Mouse (Mus musculus) thymus, adult 2 months (tissue): Measurements from ENCODE around the gene Afm. TPM values are rescaled to one million over a fixed set of nuclear protein-coding genes. Genes with fewer than 3 reads are reported as not detected.

Source experiments
- DNase-seq: peaks from one replicate; pipeline ENCODE4 v3.0.0; 2021
- H3K27ac ChIP-seq: fragments of 200-500 bp; 2 replicates; pipeline ENCODE4 v1.5.1; 2012; ENCODE audit warnings: low read length, control low read depth; ENCODE audit not compliant: control insufficient read depth, insufficient read depth
- H3K27me3 ChIP-seq: fragments of 200-500 bp; 2 replicates; pipeline ENCODE4 v1.6.1; 2012; ENCODE audit warnings: mild to moderate bottlenecking, low read length, moderate library complexity, mixed read lengths; ENCODE audit not compliant: control insufficient read depth, insufficient read depth
- H3K36me3 ChIP-seq: fragments of 200-500 bp; 2 replicates; pipeline ENCODE4 v1.6.1; 2012; ENCODE audit warnings: mild to moderate bottlenecking, low read length, moderate library complexity; ENCODE audit not compliant: control insufficient read depth, insufficient read depth
- H3K4me1 ChIP-seq: fragments of 200-500 bp; replicated peaks from 2 replicates; pipeline ENCODE4 v1.6.1; 2012; ENCODE audit warnings: low read length; ENCODE audit not compliant: control insufficient read depth, insufficient read depth
- H3K4me3 ChIP-seq: fragments of 200-500 bp; 2 replicates; pipeline ENCODE4 v1.5.1; 2012; ENCODE audit warnings: mild to moderate bottlenecking, low read length, control low read depth, moderate library complexity; ENCODE audit not compliant: control insufficient read depth, insufficient read depth
- CTCF ChIP-seq: fragments of 200-500 bp; IDR thresholded peaks from 2 replicates; pipeline ENCODE4 v1.5.1; 2012; ENCODE audit warnings: mild to moderate bottlenecking, control low read depth, low read length, moderate library complexity, borderline replicate concordance; ENCODE audit not compliant: control insufficient read depth, poor library complexity, insufficient read depth; ENCODE audit errors: extremely low read depth
- POLR2A ChIP-seq: fragments of 200-500 bp; IDR thresholded peaks from 2 replicates; pipeline ENCODE4 v1.6.1; 2012; ENCODE audit warnings: mild to moderate bottlenecking, low read length, control low read depth, moderate library complexity; ENCODE audit not compliant: control insufficient read depth, poor library complexity, insufficient read depth; ENCODE audit errors: extremely low read depth
- WGBS: fragments of 180-500 bp; shearing (Covaris S2); methylation state at CpG from one replicate; pipeline ENCODE4 v1.1.7; 2018; 5-methylcytosine and 5-hydroxymethylcytosine counted together
- polyA plus RNA-seq: library from polyadenylated mRNA; depleted of rRNA; stranded (reverse); fragments of >200 nt; gene quantifications from 2 replicates; pipeline ENCODE4 v1.2.3, GENCODE M21; 2012; rRNA removed

Afm gene
- polyA plus RNA-seq, result 0.11 TPM in 1 of 2 replicates, not detected in the other

GRCm38 (mm10) chr5:90518356-90519100 lies at the start of gene Afm:
Afm (plus strand) TSS chr5:90518932.
- Histone ChIP-seq H3K36me3 (no peaks in the 10 kb centered on the region), H3K4me3 (no peak within 1 kb of the TSS), H3K4me1 (no peaks in the 10 kb centered on the region), H3K27me3 (no peaks in the 10 kb centered on the region), H3K27ac (no peak within 1 kb of the TSS)
- no peak for TF ChIP-seq CTCF
- no peak for TF ChIP-seq POLR2A
- no peak for DNase-seq
- 93% methylated on average over 6 of the region's 6 CpGs for WGBS

- H3K36me3 ChIP-seq, result no peaks in the 10 kb centered on the region
- no peak for TF ChIP-seq CTCF
- no peak for TF ChIP-seq POLR2A
- WGBS, result 97% methylated on average over 3 of the region's 3 CpGs
- DNase-seq, result no peak
- no peak overlapping the region for H3K4me3 ChIP-seq
- no peak overlapping the region for H3K27ac ChIP-seq
- no peaks in the 10 kb centered on the region for H3K4me1 ChIP-seq
- no peaks in the 10 kb centered on the region for H3K27me3 ChIP-seq
Measured at GRCm38 (mm10) chr5:90470836-90471235, 47.9 kb upstream of the Afm start.

GRCm38 (mm10) chr5:90473902-90474301 lies 44.8 kb upstream of the Afm start:
- no peak for TF ChIP-seq CTCF
- Histone ChIP-seq H3K4me3 (no peak overlapping the region), H3K4me1 (no peaks in the 10 kb centered on the region), H3K36me3 (no peaks in the 10 kb centered on the region), H3K27me3 (no peaks in the 10 kb centered on the region), H3K27ac (no peak overlapping the region)
- WGBS, result 91% methylated on average over 4 of the region's 4 CpGs
- no peak for DNase-seq

GRCm38 (mm10) chr5:90474369-90474768 lies 44.4 kb upstream of the Afm start:
- no peak overlapping the region for H3K27ac ChIP-seq
- H3K4me3 ChIP-seq, result no peak overlapping the region
- DNase-seq, result no peak
- H3K4me1 ChIP-seq, result no peaks in the 10 kb centered on the region
- H3K36me3 ChIP-seq, result no peaks in the 10 kb centered on the region
- no peak for TF ChIP-seq CTCF
- TF ChIP-seq POLR2A, result no peak
- 97% methylated on average over 5 of the region's 5 CpGs for WGBS
- H3K27me3 ChIP-seq, result no peaks in the 10 kb centered on the region

GRCm38 (mm10) chr5:90476741-90477140 lies 42.0 kb upstream of the Afm start:
- WGBS, result 94% methylated on average over 3 of the region's 3 CpGs
- Histone ChIP-seq H3K4me1 (no peaks in the 10 kb centered on the region), H3K4me3 (no peak overlapping the region), H3K27ac (no peak overlapping the region), H3K27me3 (no peaks in the 10 kb centered on the region), H3K36me3 (no peaks in the 10 kb centered on the region)
- TF ChIP-seq CTCF, result no peak
- TF ChIP-seq POLR2A, result no peak
- no peak for DNase-seq

GRCm38 (mm10) chr5:90477308-90478140 lies 41.2 kb upstream of the Afm start:
- Histone ChIP-seq H3K4me3 (no peak overlapping the region), H3K36me3 (no peaks in the 10 kb centered on the region), H3K27ac (no peak overlapping the region), H3K4me1 (no peaks in the 10 kb centered on the region), H3K27me3 (no peaks in the 10 kb centered on the region)
- no peak for TF ChIP-seq CTCF
- no peak for TF ChIP-seq POLR2A
- WGBS, result 42% methylated on average over 7 of the region's 7 CpGs
- no peak for DNase-seq

- no peak for DNase-seq
- Histone ChIP-seq H3K27ac (no peak overlapping the region), H3K4me1 (no peaks in the 10 kb centered on the region), H3K4me3 (no peak overlapping the region), H3K36me3 (no peaks in the 10 kb centered on the region), H3K27me3 (no peaks in the 10 kb centered on the region)
- 5% methylated on average over 1 of the region's 1 CpGs for WGBS
- TF ChIP-seq POLR2A, result no peak
- no peak for TF ChIP-seq CTCF
Measured at GRCm38 (mm10) chr5:90478886-90479285, 39.8 kb upstream of the Afm start.
